Mouse (Mus musculus): ENCODE data around the gene Lmf1. TPM values are rescaled to one million over a fixed set of nuclear protein-coding genes. Genes with fewer than 3 reads are reported as not detected.

Lmf1 gene
- total RNA-seq, 2 experiments from 2014 or later = 10.7 to 34.0 TPM

DNA sequence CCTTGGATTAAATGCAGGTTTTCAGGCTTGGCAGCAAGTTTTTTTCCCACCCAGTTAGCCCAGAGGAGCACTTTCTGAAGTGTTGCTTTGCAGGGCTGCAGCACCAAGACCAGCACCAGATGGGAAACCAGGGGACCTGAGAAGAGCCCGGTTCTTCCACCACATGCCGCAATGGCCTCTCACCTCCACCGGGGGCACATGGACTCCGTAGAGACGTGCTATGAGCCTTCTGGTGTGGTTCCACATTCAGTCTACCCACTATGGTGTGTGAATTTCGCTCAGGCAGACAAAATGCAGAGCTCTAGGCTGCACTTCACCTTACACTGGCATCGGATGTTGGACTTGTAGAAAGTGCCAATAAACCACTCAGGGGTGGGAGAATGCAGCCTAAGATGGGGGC is 107.4 kb downstream of the Lmf1 start:
- ATAC-seq (replicated peaks; ENCODE audit: poor library complexity, severe bottlenecking) = peak; percentile 48

GRCm38 (mm10) chr17:25688922-25689321 is 110.0 kb downstream of the Lmf1 start:
- no peak for ATAC-seq (replicated peaks; ENCODE audit: poor library complexity, severe bottlenecking)

- ATAC-seq (replicated peaks; ENCODE audit: poor library complexity, severe bottlenecking) = no peak
Measured at GRCm38 (mm10) chr17:25696263-25696662, 117.4 kb downstream of the Lmf1 start.

DNA sequence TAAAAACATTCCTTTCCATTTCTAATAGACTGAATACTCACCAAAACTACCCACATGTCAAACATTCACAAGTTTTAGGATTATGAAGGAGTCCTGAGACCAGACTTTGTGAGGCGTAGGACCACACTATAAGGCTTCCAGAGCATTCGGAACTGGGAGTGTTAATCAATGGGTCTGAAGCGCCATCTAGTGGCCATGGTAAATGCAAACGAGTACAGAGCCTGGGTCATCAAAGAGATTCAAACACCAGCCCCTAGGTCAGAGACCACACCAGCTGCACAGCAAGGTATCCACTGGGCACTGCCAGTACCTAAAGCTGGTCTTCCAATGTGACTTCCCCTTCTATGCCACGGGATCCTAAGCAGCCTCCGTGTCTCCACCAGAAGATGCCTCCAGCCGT is 119.6 kb downstream of the Lmf1 start:
- peak; percentile 62 for ATAC-seq (replicated peaks; ENCODE audit: poor library complexity, severe bottlenecking)

DNA sequence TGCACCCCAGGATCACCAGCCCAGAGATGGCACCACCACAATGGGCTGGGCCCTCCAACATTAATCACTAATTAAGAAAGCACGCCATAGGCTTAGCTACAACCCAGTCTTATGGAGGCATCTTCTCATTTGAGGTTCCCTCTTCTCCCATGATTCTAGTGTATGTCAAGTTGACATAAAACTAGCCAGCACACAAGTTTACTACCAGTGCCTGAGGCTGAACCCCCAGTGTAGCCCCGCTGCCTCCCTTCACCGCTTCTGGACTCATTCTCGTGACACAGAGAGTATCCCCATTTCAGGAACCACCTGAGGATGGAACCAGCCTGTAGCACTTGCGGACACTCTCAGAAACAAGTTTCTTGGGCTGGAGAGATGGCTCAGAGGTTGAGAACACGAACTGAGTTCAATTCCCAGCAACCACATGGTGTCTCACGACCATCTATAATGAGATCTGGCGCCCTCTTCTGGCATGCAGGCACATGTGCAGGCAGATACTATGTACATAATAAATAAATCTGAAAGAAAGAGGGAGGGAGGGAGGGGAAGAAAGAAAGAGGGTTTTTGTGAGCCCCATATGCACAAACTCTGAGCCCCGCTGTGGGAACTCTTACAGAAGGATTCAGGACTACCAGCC is 122.1 kb downstream of the Lmf1 start:
- ATAC-seq (replicated peaks; ENCODE audit: poor library complexity, severe bottlenecking) = no peak

DNA sequence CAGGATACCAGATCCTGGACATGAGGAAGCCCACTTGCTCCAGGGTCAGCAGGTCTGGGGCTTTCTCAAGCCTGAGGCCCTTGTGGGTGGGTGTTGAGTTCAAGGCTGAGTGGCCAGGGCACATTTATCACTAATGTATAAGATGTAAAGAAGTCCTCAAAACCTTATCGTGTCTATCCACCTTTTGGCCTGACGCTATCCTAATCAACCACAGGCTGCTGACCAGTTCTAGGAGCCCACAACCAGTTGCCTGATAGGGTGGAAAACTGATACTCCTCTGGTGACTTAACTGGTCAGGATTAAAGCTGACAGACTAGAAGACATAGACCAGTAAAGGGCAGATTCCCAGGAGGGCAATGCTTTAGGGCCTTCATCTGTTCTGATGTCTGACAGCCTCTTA is 131.1 kb downstream of the Lmf1 start:
- no peak for ATAC-seq (replicated peaks; ENCODE audit: poor library complexity, severe bottlenecking)

- ATAC-seq (replicated peaks; ENCODE audit: poor library complexity, severe bottlenecking) = no peak
Measured at GRCm38 (mm10) chr17:25711136-25711535, 132.3 kb downstream of the Lmf1 start.

Other genes with a start within 250 kb of the Lmf1 start
- not detected in 2 replicates for gene Tpsab1, start 233.5 kb upstream of the Lmf1 start, total RNA-seq (2014; fragmentation: Nextera tagmentation)
- not detected in 2 replicates for gene Tpsab1, start 233.5 kb upstream of the Lmf1 start, total RNA-seq (2017)
- not detected in 2 replicates for gene Tpsb2, start 212.8 kb upstream of the Lmf1 start, total RNA-seq (2014; fragmentation: Nextera tagmentation)
- not detected in 2 replicates for gene Tpsb2, start 212.8 kb upstream of the Lmf1 start, total RNA-seq (2017)
- not detected in 2 replicates for gene Tpsg1, start 209.8 kb upstream of the Lmf1 start, total RNA-seq (2014; fragmentation: Nextera tagmentation)
- not detected in 2 replicates for gene Tpsg1, start 209.8 kb upstream of the Lmf1 start, total RNA-seq (2017)
- not detected in 2 replicates for gene Cacna1h, start 145.3 kb upstream of the Lmf1 start, total RNA-seq (2014; fragmentation: Nextera tagmentation)
- not detected in 2 replicates for gene Cacna1h, start 145.3 kb upstream of the Lmf1 start, total RNA-seq (2017)
- gene Tekt4, start 124.5 kb upstream of the Lmf1 start, total RNA-seq (2014; fragmentation: Nextera tagmentation) = not detected in 2 replicates
- not detected in 2 replicates for gene Tekt4, start 124.5 kb upstream of the Lmf1 start, total RNA-seq (2017)
- not detected in 2 replicates for gene Sstr5, start 81.8 kb upstream of the Lmf1 start, total RNA-seq (2014; fragmentation: Nextera tagmentation)
- gene Sstr5, start 81.8 kb upstream of the Lmf1 start, total RNA-seq (2017) = not detected in 2 replicates
- 1.1 TPM in 1 of 2 replicates, not detected in the other for gene Sox8, start 8.4 kb upstream of the Lmf1 start, total RNA-seq (2014; fragmentation: Nextera tagmentation)
- not detected in 2 replicates for gene Sox8, start 8.4 kb upstream of the Lmf1 start, total RNA-seq (2017)
- gene Gng13, start 138.1 kb downstream of the Lmf1 start, total RNA-seq (2014; fragmentation: Nextera tagmentation) = not detected in 2 replicates
- not detected in 2 replicates for gene Gng13, start 138.1 kb downstream of the Lmf1 start, total RNA-seq (2017)
- 16.8 and 29.8 TPM in 2 replicates for gene Chtf18, start 148.3 kb downstream of the Lmf1 start, total RNA-seq (2014; fragmentation: Nextera tagmentation)
- 17.0 and 22.4 TPM in 2 replicates for gene Chtf18, start 148.3 kb downstream of the Lmf1 start, total RNA-seq (2017)
- gene Rpusd1, start 148.6 kb downstream of the Lmf1 start, total RNA-seq (2014; fragmentation: Nextera tagmentation) = 10.9 and 15.6 TPM in 2 replicates
- gene Rpusd1, start 148.6 kb downstream of the Lmf1 start, total RNA-seq (2017) = 4.2 and 6.6 TPM in 2 replicates
- not detected in 2 replicates for gene Mslnl, start 157.0 kb downstream of the Lmf1 start, total RNA-seq (2014; fragmentation: Nextera tagmentation)
- gene Mslnl, start 157.0 kb downstream of the Lmf1 start, total RNA-seq (2017) = not detected in 2 replicates
- not detected in 2 replicates for gene Msln, start 175.3 kb downstream of the Lmf1 start, total RNA-seq (2014; fragmentation: Nextera tagmentation)
- gene Msln, start 175.3 kb downstream of the Lmf1 start, total RNA-seq (2017) = not detected in 2 replicates
- gene Narfl, start 194.7 kb downstream of the Lmf1 start, total RNA-seq (2014; fragmentation: Nextera tagmentation) = 22.8 and 23.5 TPM in 2 replicates
- gene Narfl, start 194.7 kb downstream of the Lmf1 start, total RNA-seq (2017) = 15.0 and 17.4 TPM in 2 replicates
- gene Haghl, start 206.6 kb downstream of the Lmf1 start, total RNA-seq (2014; fragmentation: Nextera tagmentation) = 24.1 and 27.6 TPM in 2 replicates
- 13.8 and 19.4 TPM in 2 replicates for gene Haghl, start 206.6 kb downstream of the Lmf1 start, total RNA-seq (2017)
- 0.45 TPM in 1 of 2 replicates, not detected in the other for gene Ccdc78, start 207.5 kb downstream of the Lmf1 start, total RNA-seq (2014; fragmentation: Nextera tagmentation)
- gene Ccdc78, start 207.5 kb downstream of the Lmf1 start, total RNA-seq (2017) = 0.52 TPM in 1 of 2 replicates, not detected in the other
- gene Fam173a, start 213.8 kb downstream of the Lmf1 start, total RNA-seq (2014; fragmentation: Nextera tagmentation) = 85.3 and 92.7 TPM in 2 replicates
- 31.9 and 43.1 TPM in 2 replicates for gene Fam173a, start 213.8 kb downstream of the Lmf1 start, total RNA-seq (2017)
- not detected in 2 replicates for gene AC134908.4, start 216.6 kb downstream of the Lmf1 start, total RNA-seq (2014; fragmentation: Nextera tagmentation)
- not detected in 2 replicates for gene AC134908.4, start 216.6 kb downstream of the Lmf1 start, total RNA-seq (2017)
- gene Metrn, start 218.1 kb downstream of the Lmf1 start, total RNA-seq (2014; fragmentation: Nextera tagmentation) = 15.8 and 23.3 TPM in 2 replicates
- gene Metrn, start 218.1 kb downstream of the Lmf1 start, total RNA-seq (2017) = 33.5 and 64.4 TPM in 2 replicates
- gene Fbxl16, start 230.0 kb downstream of the Lmf1 start, total RNA-seq (2014; fragmentation: Nextera tagmentation) = not detected in 2 replicates
- not detected in 2 replicates for gene Fbxl16, start 230.0 kb downstream of the Lmf1 start, total RNA-seq (2017)
- 12.5 and 16.9 TPM in 2 replicates for gene Wdr24, start 244.5 kb downstream of the Lmf1 start, total RNA-seq (2014; fragmentation: Nextera tagmentation)
- 14.8 and 19.3 TPM in 2 replicates for gene Wdr24, start 244.5 kb downstream of the Lmf1 start, total RNA-seq (2017)
- gene Jmjd8, start 249.8 kb downstream of the Lmf1 start, total RNA-seq (2014; fragmentation: Nextera tagmentation) = 19.5 and 23.1 TPM in 2 replicates
- gene Jmjd8, start 249.8 kb downstream of the Lmf1 start, total RNA-seq (2017) = 15.2 and 23.4 TPM in 2 replicates